Mouse (Mus musculus) retina, postnatal 7 days (tissue): Measurements from ENCODE around the gene Ank2.

Experiments used
- DNase-seq: peaks from one replicate; pipeline ENCODE4 v3.0.0-alpha.2; 2012; ENCODE audit warnings: low read depth, low spot score

The Ank2 gene

DNA sequence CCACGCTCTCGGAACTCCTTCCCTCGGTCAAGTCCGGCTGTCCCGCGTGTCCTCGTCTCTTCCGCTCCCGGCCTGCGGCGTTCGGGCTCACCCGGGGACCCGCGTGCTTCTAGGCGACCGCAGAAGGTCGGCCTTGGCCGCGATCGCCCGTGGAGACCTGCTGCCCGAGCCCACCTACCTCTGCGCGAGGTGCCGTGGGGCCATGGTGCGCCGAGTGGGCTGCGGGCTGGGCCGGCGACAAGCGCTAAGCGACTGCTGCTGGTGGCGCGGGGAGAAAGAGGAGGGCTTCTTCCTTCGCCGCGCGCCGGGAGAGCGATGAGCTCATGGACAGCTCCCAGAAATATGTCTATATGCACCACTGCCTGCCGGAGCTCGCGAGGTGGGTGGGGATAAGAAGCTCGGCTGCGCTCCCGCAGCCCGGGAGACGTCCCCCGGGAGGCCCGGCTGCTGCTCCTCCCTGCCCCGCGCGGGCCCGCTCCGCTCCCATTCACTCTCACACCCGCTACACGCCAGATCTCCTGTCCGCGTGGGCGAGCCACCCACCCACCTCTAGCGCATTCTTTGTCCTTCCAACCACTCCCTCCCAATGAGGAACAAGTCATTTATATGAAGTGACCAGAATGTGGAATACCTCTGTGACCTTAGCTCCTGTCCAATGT, at the start of gene Ank2:
Gene Ank2 (minus strand): TSS at position 609 of the 659 bp plus-strand sequence.
- no peak for DNase-seq

DNA sequence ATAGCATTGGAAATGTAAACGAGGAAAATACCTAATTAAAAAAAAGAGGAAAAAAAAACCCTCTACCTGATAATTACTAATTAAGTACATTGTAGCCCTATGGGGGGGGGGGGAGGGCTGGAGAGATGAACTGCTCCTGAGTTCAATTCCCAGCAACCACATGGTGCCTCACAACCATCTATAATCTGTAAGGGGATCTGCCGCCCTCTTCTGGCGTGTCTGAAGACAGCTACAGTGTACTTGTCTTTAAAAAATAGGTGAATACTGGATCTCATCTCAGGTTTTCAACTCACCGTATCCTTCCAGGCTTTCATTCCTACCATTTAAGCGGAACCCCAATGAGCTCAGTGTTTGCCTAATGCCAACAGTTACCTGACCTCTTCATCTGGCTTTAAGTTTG, 48.7 kb upstream of the Ank2 start:
- DNase-seq: no peak

DNA sequence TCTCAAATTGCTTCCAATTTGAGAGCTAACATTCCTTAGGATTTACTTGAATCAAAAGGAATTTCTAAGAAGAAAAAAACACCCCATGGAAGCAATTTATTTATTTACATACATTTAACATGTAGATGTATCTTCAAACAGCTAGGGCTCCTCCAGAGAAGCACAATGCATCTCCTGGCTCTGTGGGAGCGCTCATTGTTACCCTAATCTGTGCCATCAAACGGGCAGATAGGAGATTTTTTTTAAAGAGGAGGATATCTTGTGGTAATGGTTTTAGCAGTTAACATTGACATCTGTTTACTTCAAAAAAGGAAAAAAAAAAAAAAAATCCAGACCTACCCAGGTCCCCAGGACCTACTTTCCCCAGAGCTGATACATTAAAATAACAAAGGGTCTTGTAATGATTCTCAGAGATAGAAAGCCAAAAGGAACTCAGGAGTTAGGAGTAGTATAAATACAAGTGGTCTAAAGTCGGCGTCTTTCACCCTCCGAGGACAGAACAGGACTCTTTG, 45.5 kb upstream of the Ank2 start:
- no peak for DNase-seq

DNA sequence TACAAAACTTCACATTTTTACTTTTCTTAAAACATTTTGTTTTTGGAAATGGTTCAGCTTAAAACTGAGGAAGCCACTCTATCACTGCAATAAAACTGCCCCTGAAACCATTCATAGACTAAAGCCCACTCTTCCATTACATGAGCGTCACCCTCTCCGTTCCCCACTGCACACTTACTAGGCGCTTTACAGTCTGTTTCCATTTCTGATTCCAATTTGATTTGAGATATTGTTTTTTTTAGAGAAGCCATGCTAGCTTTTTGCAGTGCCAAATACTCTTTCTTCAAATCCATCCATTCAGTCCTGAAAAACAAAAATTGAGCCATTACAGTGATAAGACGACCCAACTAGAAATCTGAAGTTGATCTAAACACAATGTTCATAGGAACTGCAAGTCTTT, 44.8 kb upstream of the Ank2 start:
- no peak for DNase-seq

DNA sequence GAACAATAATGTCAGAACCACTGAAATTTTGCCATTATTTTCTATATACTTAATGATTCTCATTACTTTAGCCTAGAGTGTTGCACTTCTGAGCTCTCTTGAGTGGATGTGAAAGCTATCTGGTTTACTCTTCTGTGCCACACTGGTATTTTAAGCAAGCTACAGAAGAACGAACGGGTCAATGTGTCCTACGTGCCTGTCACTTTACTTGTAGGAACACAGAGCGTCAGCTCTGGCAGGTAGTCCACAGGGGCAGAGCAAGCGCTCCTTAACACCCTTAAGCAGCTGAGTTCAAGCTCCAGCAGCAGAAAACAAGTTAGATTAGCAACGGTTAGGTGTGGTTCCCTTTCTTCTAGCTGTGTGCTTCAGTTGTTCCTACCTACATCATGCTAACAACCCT, 40.0 kb upstream of the Ank2 start:
- DNase-seq: no peak

DNA sequence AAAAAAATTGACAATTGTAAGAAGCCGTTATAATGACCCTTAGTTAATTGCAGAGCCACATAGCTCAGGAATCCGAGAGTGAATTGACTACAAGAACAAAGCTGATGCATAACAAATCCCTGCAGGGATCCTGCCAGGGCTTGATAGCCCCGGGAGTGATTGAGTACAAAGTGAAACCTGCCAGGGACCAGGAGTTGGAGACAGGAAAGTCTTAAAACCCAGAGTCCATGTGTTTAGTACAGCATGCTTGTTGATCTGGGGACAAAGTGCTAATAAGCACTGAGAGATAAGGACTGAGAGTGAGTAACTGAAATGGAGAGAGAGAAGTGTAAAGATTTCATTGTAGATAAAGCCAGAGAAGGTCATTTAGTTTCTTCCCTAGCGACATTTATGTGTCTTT, 31.1 kb upstream of the Ank2 start:
- no peak for DNase-seq

DNA sequence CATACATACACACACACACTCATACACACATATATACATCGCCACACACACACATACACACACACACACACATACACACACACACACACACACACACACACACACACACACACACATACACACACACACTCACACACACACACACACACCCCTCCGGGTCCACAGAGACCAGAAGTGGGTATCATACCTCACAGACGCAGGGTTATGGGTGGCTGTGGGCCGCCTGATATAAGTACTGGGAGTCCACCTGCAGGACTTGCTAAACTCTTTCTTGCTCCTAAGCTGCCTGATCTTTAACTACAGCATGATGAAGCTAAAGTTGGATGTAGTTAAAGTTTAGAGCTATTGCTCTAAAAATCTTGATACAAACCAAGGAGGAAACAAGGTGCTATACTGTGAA, 30.7 kb upstream of the Ank2 start:
- no peak for DNase-seq

DNA sequence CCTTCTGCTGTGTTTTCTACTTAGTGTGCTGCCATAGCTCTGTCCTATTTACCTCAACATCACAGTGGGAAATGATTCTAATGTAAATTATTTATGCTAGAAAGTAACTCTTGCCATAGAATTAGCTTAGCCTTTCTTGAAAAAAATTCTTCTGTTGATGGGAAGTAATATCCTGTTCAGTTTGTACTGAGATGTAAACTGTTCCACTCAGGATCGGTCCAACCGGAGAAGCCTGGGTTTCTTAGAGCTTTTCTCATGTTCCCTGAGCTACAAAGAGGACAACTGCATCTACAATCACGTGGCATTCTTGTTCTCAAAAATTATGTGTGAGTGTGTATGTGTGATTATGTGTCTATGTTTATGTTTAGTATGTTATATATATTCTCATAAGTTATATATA, 30.1 kb upstream of the Ank2 start:
- no peak for DNase-seq

DNA sequence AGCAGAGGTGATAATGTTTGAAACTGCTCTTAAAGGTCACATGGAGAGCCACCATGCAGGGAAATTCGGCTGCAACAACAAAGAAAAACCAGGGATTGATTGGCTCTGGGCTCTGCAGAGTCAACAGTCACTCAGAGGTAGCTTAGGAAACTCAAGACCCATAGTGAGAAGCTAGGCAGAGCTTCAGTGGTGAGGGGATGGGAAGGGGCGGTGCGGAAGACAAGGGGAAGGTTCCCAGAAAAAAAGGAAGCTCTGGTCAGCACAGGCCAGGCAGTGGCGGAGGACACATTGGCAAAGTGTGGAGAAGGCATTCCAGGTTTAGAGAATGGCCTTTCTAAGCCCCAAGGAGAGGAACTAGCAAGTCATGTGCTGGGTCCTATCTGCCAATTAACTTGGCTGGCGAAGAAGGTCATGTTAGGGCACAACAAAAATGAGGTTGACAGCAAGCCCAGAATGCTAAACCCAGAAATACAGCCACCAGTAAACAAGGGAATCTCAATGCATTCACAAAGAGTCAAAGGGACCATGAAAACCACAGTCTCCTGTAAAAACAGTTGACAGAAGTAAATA, 28.4 kb upstream of the Ank2 start:
- no peak for DNase-seq

DNA sequence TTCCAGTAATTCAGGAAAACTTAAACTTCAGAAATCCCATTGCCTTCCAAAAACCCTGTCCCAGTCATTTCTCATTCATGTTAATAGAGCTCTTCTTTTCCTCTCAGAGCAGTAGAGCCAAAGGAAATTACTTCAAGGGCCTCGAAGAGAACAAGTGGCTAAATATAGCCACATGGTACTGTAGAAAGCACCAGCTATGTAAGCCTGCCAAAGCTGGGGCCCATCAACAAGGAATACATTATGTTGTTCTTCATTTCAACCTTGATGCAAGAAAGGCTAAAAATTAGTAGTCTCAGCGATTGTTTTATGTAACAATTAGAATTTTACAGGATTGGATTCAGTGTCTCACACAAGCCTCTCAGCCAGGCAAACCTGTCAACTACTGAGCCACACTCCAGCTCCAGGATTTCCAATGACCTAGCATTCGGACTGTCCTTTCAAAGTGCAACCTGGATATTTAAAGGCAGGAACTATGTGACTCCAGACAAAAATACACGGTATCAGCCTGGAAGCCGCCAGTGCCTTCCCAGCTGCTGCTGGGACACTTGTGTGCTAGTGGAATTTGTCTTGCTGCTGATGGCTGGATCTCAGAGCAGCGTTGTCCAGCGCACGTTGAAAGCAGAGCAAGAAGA, 26.2 kb upstream of the Ank2 start:
- no peak for DNase-seq

DNA sequence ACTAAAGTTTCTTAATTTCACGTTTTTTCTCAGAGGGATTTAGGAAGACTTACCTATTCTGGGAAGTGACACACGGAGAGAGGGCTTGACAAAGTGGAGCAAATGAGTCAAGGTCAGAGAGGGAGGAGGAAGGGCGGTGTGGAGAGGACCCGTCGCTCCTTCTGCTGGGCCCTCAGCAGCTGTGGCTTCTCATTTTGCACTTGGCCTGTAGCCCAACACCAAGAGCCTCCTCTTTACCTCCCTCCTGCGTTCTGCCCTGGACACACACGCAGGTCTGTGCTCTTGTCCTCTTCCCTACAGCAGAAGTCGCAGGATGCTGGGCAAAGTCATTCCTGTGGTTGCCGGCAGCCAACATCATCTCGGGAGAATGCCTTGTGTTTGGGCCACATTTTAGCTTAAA, 22.0 kb upstream of the Ank2 start:
- DNase-seq: no peak

DNA sequence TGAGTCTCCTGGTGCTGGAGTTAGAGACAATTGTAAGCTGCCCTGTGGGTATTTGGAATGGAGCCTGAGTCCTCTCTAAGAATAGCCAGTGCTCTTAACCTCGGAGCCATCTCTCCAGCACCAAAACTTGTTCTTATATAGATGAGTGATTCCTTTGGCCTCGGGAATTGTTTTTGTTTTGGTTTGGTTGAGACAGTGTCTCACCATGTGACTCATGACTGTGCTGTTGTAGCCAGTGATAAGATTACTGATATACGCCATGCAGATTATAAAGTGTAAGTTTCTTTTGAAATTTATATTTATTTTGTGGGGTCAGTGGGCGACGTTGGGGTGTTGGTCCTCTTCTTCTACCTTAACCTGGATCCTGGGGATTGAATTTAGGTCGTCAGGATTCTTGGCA, 21.1 kb upstream of the Ank2 start:
- no peak for DNase-seq

DNA sequence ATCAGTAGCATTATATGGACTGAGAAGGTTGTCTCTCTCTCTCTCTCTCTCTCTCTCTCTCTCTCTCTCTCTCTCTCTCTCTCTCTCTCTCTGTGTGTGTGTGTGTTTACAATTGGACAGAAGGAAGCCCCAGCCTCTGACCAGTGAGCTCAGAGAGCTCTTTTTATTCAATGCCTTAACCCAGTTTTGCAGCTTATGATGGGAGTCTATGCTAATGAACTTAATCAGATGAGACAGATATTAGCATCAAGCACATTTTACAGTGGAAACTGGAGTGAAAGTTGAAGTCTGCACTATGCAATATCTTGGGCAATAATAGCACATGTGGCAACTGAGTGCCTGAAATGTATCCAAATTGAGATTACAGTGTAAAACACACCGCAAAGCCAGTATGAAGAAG, 16.1 kb upstream of the Ank2 start:
- DNase-seq: no peak

DNA sequence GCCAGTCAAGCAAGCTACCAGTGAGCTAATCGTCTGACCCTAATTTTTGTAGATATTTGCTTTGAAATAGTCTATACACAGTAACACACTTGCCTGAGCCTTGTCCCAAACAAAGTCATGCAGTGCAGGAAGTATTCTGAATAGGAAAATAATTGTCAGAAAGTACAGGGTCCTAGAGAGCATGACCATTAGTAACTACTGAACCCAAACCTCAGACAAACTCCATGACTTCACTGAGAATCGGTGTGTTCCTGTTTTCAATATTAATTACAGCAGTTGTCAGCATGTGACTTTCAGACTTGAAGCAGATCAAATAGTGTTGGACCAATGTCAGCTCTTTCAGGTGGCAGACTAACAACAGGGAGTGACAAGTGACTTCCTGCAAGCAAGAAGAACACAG, 14.5 kb upstream of the Ank2 start:
- no peak for DNase-seq

DNA sequence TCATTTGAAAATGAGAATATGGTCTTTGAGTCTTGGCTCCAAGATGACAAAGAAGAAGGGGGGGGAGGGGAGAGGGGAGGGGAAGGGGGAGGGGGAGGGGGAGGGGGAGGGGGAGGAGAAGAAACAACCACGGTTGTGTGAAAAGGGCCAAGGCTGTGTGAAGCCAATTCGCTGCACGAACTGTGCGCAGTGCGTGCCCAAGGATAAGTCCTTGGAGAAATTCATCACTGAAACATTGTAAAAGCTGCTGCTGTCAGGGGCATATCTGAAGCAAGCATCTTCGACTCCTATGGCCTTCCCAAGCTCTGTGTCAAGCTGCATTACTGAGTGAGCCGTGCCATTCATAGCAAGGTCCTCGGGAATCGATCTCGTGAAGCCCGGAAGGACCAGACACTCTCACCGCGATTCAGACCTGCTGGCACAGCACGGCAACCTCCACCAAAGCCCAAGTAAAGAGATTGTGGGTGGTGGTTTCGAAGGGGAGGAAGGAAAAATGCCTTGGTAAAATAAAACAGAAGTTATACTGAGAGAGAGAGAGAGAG, 13.7 kb upstream of the Ank2 start:
- DNase-seq: no peak

DNA sequence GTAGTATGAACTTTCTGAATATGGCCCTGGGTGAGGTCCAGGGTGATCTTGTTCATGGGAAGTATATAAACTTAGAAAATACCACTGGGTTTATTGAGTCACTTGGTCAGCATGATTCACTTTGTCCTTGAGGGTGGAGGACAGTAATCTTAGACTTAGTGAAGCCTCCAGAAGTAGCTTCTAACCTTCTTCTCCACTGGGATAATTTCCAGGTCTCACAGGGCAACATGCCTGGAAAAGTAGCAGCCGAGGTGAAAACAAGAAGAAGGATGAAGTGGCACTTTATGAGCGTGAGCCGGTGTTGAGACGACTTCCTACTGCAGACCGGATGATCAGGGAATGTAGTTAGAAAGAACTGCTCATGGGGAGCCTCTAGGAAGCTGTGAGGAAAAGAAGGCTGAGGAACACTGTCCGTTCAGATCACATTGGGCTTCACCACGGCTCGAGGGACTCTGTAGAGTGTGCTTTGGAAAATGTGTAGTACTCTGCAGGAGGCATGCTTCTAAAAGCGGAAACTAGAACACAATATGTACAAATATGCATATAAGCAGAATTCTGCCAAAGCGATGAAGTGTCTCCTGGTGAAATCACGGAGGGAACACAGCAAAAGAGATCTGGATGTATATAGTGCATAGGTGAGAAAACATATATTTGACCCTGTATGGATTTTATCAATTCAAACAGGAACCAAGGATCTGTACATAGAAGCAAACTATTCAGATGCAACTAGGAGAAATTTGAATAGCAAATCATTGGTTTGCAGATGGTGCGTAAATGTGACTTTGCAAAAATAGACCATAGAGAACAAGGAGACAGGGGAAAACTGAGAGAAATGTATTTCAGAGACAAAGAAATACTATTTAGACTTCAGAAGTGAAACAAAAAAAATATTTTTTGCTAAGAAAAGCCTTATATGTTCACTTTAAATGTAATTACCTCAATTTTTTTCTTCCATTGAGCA, 12.9 kb upstream of the Ank2 start:
- no peak for DNase-seq

DNA sequence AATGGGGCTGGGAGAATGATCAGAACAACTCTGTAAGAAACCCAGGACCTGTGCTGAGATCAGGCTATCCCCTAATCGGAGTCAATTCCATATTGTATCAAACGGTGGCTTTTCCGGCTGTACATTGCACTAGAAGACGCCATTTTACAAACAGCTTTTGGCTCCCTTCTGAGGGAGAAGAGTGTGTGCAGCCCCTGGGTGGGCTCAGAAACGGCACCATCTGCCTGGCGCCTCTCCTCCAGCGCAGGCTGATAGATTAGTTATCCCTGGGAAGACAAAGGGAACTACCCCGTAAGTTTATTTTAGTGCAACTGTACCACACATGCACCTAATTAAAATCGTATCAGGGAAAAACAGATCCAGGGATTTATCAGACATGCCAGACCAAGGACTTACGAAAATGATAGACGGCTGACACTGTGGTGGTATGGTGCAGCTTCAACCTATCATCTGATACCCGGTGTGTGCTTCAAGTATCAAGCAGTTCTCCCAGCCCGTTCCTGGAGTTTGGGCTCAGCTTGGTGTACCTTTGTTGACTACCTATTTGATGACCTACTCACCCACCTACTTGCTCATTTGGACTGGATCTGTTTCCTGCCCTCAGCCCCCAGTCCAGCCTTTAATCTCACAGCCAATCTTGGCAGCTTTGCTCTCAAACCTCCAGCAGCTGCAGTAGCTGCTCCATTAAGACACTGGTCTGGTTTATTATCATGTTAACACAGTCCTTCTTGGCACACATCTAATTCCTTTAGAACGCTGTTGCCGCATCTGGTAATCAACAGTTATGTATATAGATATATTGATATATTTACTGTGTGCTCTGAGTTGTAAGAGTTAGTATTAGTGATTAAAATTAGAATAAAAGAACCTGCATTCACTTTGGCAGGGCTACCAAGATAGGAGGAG, 9.0 kb upstream of the Ank2 start:
- DNase-seq: no peak

DNA sequence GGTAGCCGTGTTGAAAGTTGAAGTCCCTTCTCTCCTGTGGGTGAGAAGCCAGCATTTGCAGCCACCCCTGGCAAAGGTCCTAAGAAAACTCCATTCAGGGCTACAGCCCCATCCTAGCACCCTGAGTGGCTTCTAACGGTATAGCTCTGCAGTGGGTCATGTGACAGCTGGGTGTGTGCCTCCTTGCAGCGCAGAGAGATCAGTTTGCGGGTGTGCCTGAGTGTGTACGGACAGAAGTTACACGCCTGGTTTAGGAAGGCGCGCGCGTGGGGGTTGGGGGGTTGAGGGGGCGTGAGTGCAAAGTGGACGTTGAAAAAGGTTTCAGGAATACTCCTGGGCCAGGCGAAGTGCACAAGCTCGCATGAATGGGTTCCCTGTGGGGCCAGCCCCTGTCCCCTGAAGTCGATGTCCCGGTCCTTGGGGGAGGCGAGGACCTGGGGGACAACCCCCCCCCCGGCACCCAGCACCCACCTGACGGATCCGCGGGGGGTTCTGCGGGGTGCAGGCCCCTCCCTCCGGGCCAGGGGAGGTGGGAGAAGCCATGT, 881 bp downstream of the Ank2 start:
- DNase-seq: no peak

DNA sequence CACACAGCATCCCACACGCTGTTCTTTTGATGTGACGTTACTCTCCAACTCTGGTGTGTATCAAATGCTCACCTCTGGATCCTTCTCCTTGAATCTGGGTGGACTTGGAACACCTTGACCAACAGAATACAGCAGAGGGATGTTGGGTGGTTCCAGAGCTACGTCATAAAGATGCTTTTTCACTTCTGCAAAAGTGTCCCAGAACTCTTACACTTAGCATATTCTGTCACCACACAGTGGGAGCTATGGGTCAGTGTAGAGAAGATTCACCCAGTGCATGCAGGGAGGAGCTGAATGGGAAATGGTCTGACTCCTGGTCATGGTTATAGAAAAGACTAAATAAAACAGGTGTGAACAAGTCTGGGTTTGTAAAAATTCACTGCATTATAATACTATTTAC, 6.5 kb downstream of the Ank2 start:
- DNase-seq: no peak

DNA sequence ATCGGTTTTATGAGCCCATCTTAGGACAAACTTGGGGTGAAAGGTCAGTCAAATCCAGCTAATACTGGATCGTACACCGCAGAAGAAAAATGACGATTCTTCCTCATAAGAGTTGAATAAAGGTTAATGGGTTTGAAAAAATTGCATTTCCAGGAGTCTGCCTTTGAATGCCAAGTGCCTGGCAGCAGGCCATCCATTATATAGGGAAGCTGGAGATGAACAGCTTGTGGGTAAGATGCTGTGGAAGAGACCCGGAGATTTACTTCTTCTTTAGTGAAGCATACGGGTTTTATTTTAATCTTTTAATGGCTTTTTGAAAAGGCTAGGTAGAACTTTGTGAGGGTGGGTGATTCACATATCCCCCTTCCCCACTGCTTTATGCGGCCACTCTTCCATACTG, 11.8 kb downstream of the Ank2 start:
- no peak for DNase-seq

DNA sequence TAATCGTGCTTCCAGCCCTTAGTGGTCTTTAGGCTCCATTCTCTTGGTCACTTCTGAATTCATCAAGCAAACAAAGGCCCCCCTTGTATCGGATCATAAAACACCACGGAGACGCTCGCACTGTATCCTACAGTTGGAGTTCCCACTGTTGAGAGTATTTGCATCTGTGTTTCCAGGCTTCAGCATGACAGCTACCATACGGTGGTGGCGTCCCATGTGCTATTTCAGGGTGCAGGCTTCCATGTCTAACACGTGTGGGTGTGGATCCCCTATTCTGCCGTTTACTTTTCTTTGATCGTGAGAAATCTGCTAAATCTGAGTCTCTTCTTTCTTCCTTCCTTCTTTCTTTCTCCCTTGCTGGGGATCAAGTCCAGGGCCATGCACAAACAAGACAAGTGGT, 14.0 kb downstream of the Ank2 start:
- no peak for DNase-seq
